Mouse (Mus musculus): ENCODE measurements at regions not wholly inside any gene's neighbourhood (a gene's known extent, or its start where the extent isn't known, plus 50 kb on each side); places are given as distances from the start of the nearest gene placed in this dataset.

GRCm38 (mm10) chr6:101882938-101883337 is 505.2 kb upstream of the Pdzrn3 start:
- DNase-seq (ENCODE audit: low spot score in 2 of 2): no peak

- no peak for DNase-seq (ENCODE audit: low spot score in 2 of 2)
These were observed 497.2 kb upstream of the Pdzrn3 start for GRCm38 (mm10) chr6:101874894-101875293.

GRCm38 (mm10) chr6:101858895-101859294 is 481.2 kb upstream of the Pdzrn3 start:
- DNase-seq (ENCODE audit: low spot score in 2 of 2): no peak

GRCm38 (mm10) chr6:101840695-101841094 is 463.0 kb upstream of the Pdzrn3 start:
- DNase-seq (ENCODE audit: low spot score in 2 of 2): no peak

- no peak for DNase-seq (ENCODE audit: low spot score in 2 of 2)
These were observed 459.9 kb upstream of the Pdzrn3 start for GRCm38 (mm10) chr6:101837563-101837962.

GRCm38 (mm10) chr6:101793986-101794385 is 416.3 kb upstream of the Pdzrn3 start:
- DNase-seq (ENCODE audit: low spot score in 2 of 2): no peak

GRCm38 (mm10) chr6:101777864-101778263 is 400.2 kb upstream of the Pdzrn3 start:
- no peak for DNase-seq (ENCODE audit: low spot score in 2 of 2)

- DNase-seq (ENCODE audit: low spot score in 2 of 2): no peak
These were observed 395.5 kb upstream of the Pdzrn3 start for GRCm38 (mm10) chr6:101773151-101773550.

GRCm38 (mm10) chr6:101735107-101735506 is 357.4 kb upstream of the Pdzrn3 start:
- DNase-seq (ENCODE audit: low spot score in 2 of 2): no peak

GRCm38 (mm10) chr6:101720513-101720912 is 342.8 kb upstream of the Pdzrn3 start:
- DNase-seq (ENCODE audit: low spot score in 2 of 2): no peak

GRCm38 (mm10) chr6:101689684-101690083 is 312.0 kb upstream of the Pdzrn3 start:
- no peak for DNase-seq (ENCODE audit: low spot score in 2 of 2)

GRCm38 (mm10) chr6:101686578-101686977 is 308.9 kb upstream of the Pdzrn3 start:
- DNase-seq (ENCODE audit: low spot score in 2 of 2): no peak

- DNase-seq (ENCODE audit: low spot score in 2 of 2): no peak
These were observed 308.0 kb upstream of the Pdzrn3 start for GRCm38 (mm10) chr6:101685734-101686133.

- DNase-seq (ENCODE audit: low spot score in 2 of 2): no peak
These were observed 306.7 kb upstream of the Pdzrn3 start for GRCm38 (mm10) chr6:101684390-101684789.

GRCm38 (mm10) chr6:101674846-101675245 is 297.1 kb upstream of the Pdzrn3 start:
- DNase-seq (ENCODE audit: low spot score in 2 of 2): no peak

GRCm38 (mm10) chr6:101670770-101671169 is 293.1 kb upstream of the Pdzrn3 start:
- no peak for DNase-seq (ENCODE audit: low spot score in 2 of 2)

- no peak for DNase-seq (ENCODE audit: low spot score in 2 of 2)
These were observed 291.6 kb upstream of the Pdzrn3 start for GRCm38 (mm10) chr6:101669118-101669845.

- DNase-seq (ENCODE audit: low spot score in 2 of 2): no peak
These were observed 276.7 kb upstream of the Pdzrn3 start for GRCm38 (mm10) chr6:101654351-101654750.

- DNase-seq (ENCODE audit: low spot score in 2 of 2): peak; percentile 22 to 74
These were observed 272.7 kb upstream of the Pdzrn3 start for GRCm38 (mm10) chr6:101650348-101650747.

GRCm38 (mm10) chr6:101617295-101617694 is 239.6 kb upstream of the Pdzrn3 start:
- peak; percentile 7 to 10 for DNase-seq (ENCODE audit: low spot score in 2 of 2)

GRCm38 (mm10) chr6:101616776-101617175 is 239.1 kb upstream of the Pdzrn3 start:
- peak in 1 of 2 experiments; percentile 8 for DNase-seq (ENCODE audit: low spot score in 2 of 2)

GRCm38 (mm10) chr6:101609015-101609414 is 231.3 kb upstream of the Pdzrn3 start:
- no peak for DNase-seq (ENCODE audit: low spot score in 2 of 2)

GRCm38 (mm10) chr6:101603083-101603482 is 225.4 kb upstream of the Pdzrn3 start:
- no peak for DNase-seq (ENCODE audit: low spot score in 2 of 2)

GRCm38 (mm10) chr6:101596995-101597394 is 219.3 kb upstream of the Pdzrn3 start:
- DNase-seq (ENCODE audit: low spot score in 2 of 2): no peak

Data from layer of hippocampus, adult 8-10 months (tissue).